Mouse (Mus musculus) CH12.LX (cell line): ENCODE data around the gene Gcdh.

Source experiments
- CHD2 ChIP-seq: IDR thresholded peaks from 2 replicates; pipeline ENCODE4 v1.6.1; 2011; ENCODE audit warnings: low read length, improper control_type of control experiment
- POLR2A ChIP-seq: IDR thresholded peaks from 2 replicates; pipeline ENCODE4 v1.6.1; 2011; ENCODE audit warnings: low read depth, mild to moderate bottlenecking, improper control_type of control experiment, low read length

DNA sequence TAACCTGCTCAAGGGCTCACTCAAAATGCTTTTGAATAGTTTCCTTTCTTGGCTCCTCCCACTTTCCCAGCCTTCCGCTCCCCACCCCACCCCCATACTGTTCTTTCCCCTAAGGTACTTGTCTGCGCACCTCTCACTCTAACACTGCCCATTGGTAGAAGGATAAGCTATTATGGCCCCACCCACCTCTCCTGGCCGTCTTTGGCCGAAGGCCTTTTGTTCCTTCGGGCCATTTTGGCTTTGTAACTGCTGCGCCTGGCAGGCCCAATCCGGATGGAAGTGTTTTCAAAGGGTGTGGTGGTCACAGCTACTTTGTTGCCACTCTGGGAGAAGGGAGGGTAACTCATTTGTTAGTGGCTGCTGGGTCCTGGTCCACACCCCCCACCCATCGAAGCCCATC is 21.5 kb upstream of the Gcdh start:
- no peak for TF ChIP-seq POLR2A
- no peak for TF ChIP-seq CHD2
